ENCODE assay signal across 15 mouse cellular contexts in genomic region chr9:90701180-90701765, GRCm38 (mm10).
DNase-seq lines count a peak whose midpoint lies in the region; ATAC-seq and TF ChIP-seq lines count a peak whose summit lies in the region.
"Had no signal": no experiment of that assay in that cellular context is flagged by ENCODE, and none has a peak within 500 bp of the region (broad histone marks: within the 10 kb centered on the region; RNA-seq: fewer than 3 reads in every experiment).

No protein-coding gene starts in this region.

- intact Hi-C loops in left cerebral cortex, postnatal 4 days (cut with DNase I), result no loop called here

- no peaks in the 10 kb centered on the region for H3K9me3 ChIP-seq in forebrain, embryonic 13.5 days (replicated peaks)
- no peaks in the 10 kb centered on the region for H3K9me3 ChIP-seq in hindbrain, embryonic 16.5 days (ENCODE audit: control insufficient read depth, low read length)
- no peaks in the 10 kb centered on the region for H3K9me3 ChIP-seq in neural tube, embryonic 15.5 days (replicated peaks)
- no peaks in the 10 kb centered on the region for H3K9me3 ChIP-seq in lung, postnatal 0 days (ENCODE audit: low read length)
- H3K9me3 ChIP-seq: embryonic facial prominence, embryonic 12.5 days had no signal

- TF ChIP-seq CTCF in lung, postnatal 0 days (IDR thresholded peaks at IDR 0.05), result no peak

- H3K4me1 ChIP-seq in forebrain, embryonic 13.5 days, result peaks cover 17% of the 10 kb centered on the region
- 0 out of 2 replicates have a peak, but pooled peaks cover 5% of the 10 kb centered on the region for H3K4me1 ChIP-seq in hindbrain, embryonic 16.5 days (ENCODE audit: control insufficient read depth, insufficient read depth, low read depth, low read length)
- H3K4me1 ChIP-seq in neural tube, embryonic 15.5 days, result peaks cover 5% of the 10 kb centered on the region; the same call in 1 of the 2 replicates
- H3K4me1 ChIP-seq in lung, postnatal 0 days (ENCODE audit: insufficient read depth, low read depth, low read length), result no peaks in the 10 kb centered on the region
- H3K4me1 ChIP-seq: embryonic facial prominence, embryonic 12.5 days had no signal

- no peaks in the 10 kb centered on the region for H3K27me3 ChIP-seq in forebrain, embryonic 13.5 days
- H3K27me3 ChIP-seq in hindbrain, embryonic 16.5 days (replicated peaks; ENCODE audit: control insufficient read depth, insufficient read depth, low read length), result no peaks in the 10 kb centered on the region
- peaks cover 6% of the 10 kb centered on the region; the same call in 1 of the 2 replicates for H3K27me3 ChIP-seq in neural tube, embryonic 15.5 days (replicated peaks)
- no peaks in the 10 kb centered on the region for H3K27me3 ChIP-seq in lung, postnatal 0 days (replicated peaks; ENCODE audit: insufficient read depth, low read length)
- H3K27me3 ChIP-seq: embryonic facial prominence, embryonic 12.5 days had no signal

- H3K27ac ChIP-seq in forebrain, embryonic 13.5 days, result peak overlapping the region; percentile 69
- H3K27ac ChIP-seq in hindbrain, embryonic 16.5 days (ENCODE audit: low read depth, low read length), result peak overlapping the region; percentile 73
- H3K27ac ChIP-seq in neural tube, embryonic 15.5 days (replicated peaks), result peak overlapping the region; percentile 54
- no peak overlapping the region for H3K27ac ChIP-seq in lung, postnatal 0 days (ENCODE audit: low read length)
- H3K27ac ChIP-seq: embryonic facial prominence, embryonic 12.5 days; stomach, postnatal 0 days had no signal

- peak; percentile 35 for DNase-seq in left cerebral cortex, postnatal 4 days
- no peak for DNase-seq in left cerebral cortex, adult 9 months (ENCODE audit: low spot score in 2 of 2)
- no peak for DNase-seq in lung, postnatal 0 days (ENCODE audit: low spot score)
- no peak for DNase-seq in lung, postnatal 36 days
- DNase-seq: adrenal gland, adult 2 months; heart, adult 18-20 months; kidney, adult 18-20 months; kidney, postnatal 4 days; liver; lung, postnatal 14 days had no signal

- peak; percentile 67 for ATAC-seq in forebrain, embryonic 13.5 days
- ATAC-seq in hindbrain, embryonic 16.5 days, result peak; percentile 65
- no peak; the same call in 1 of the 2 replicates for ATAC-seq in neural tube, embryonic 15.5 days (ENCODE audit: low FRiP score)
- no peak for ATAC-seq in lung, postnatal 0 days

- 10% methylated on average over 4 of the region's 4 CpGs for WGBS in forebrain, embryonic 13.5 days
- 40% methylated on average over 4 of the region's 4 CpGs for WGBS in hindbrain, embryonic 16.5 days
- WGBS in neural tube, embryonic 15.5 days, result 24% methylated on average over 4 of the region's 4 CpGs
- 63% methylated on average over 4 of the region's 4 CpGs for WGBS in lung, postnatal 0 days

- H3K4me2 ChIP-seq in forebrain, embryonic 13.5 days, result peak overlapping the region; percentile 20; the same call in 1 of the 2 replicates
- H3K4me2 ChIP-seq in hindbrain, embryonic 16.5 days (ENCODE audit: low read length), result no peak overlapping the region; the same call in 1 of the 2 replicates
- H3K4me2 ChIP-seq in neural tube, embryonic 15.5 days, result no peak overlapping the region
- H3K4me2 ChIP-seq in lung, postnatal 0 days (replicated peaks; ENCODE audit: low read depth, low read length), result no peak overlapping the region
- H3K4me2 ChIP-seq: embryonic facial prominence, embryonic 12.5 days had no signal

- no peak overlapping the region for H3K9ac ChIP-seq in forebrain, embryonic 13.5 days
- H3K9ac ChIP-seq in hindbrain, embryonic 16.5 days (ENCODE audit: low read depth, low read length), result no peak overlapping the region
- H3K9ac ChIP-seq in neural tube, embryonic 15.5 days (replicated peaks), result no peak overlapping the region
- H3K9ac ChIP-seq in lung, postnatal 0 days (replicated peaks; ENCODE audit: low read depth), result no peak overlapping the region
- H3K9ac ChIP-seq: embryonic facial prominence, embryonic 12.5 days had no signal

- no peaks in the 10 kb centered on the region for H3K36me3 ChIP-seq in forebrain, embryonic 13.5 days (ENCODE audit: poor library complexity, severe bottlenecking)
- H3K36me3 ChIP-seq in hindbrain, embryonic 16.5 days (ENCODE audit: control insufficient read depth, insufficient read depth, low read length), result no peaks in the 10 kb centered on the region
- no peaks in the 10 kb centered on the region for H3K36me3 ChIP-seq in neural tube, embryonic 15.5 days
- no peaks in the 10 kb centered on the region for H3K36me3 ChIP-seq in lung, postnatal 0 days (ENCODE audit: insufficient read depth, low read length)
- H3K36me3 ChIP-seq: embryonic facial prominence, embryonic 12.5 days had no signal

- TF ChIP-seq EP300 in lung, postnatal 0 days (IDR thresholded peaks at IDR 0.05), result no peak

- H3K4me3 ChIP-seq in forebrain, embryonic 13.5 days, result no peak overlapping the region
- no peak overlapping the region for H3K4me3 ChIP-seq in hindbrain, embryonic 16.5 days (ENCODE audit: low read length)
- H3K4me3 ChIP-seq in neural tube, embryonic 15.5 days (replicated peaks), result no peak overlapping the region
- no peak overlapping the region for H3K4me3 ChIP-seq in lung, postnatal 0 days (ENCODE audit: low read depth, low read length)
- H3K4me3 ChIP-seq: embryonic facial prominence, embryonic 12.5 days had no signal

Comparison
In these comparisons a context has a peak if more than half of its experiments do, and no peak if none do; other contexts are left out.
1. ATAC-seq: peak in forebrain, embryonic 13.5 days (single experiment) and hindbrain, embryonic 16.5 days (single experiment); none in neural tube, embryonic 15.5 days (single experiment) and lung, postnatal 0 days (single experiment).